Mouse (Mus musculus): ENCODE data around the gene Elfn2.

DNA sequence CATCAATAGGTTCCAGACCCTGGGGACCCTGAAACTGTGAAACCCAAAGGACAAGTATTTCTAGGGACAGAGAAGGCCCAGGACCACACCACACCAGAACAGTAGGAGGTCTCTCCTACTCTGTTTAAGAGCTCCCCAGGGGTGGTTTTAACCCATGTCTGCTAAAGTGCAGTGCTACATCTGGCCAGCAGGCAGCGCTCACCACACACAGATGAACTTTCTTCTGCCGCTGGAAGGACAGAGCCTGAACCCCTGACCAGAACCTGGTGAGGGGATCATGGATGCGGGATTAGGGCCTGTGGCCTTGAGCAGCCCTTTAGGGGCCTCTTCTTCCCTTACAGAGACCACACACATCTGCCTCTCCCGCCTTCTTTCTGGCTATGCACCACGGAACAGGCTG, 95.1 kb downstream of the Elfn2 start:
- TF ChIP-seq MAX (IDR thresholded peaks at IDR 0.05; ENCODE audit: low read depth): no peak
- no peak for TF ChIP-seq POLR2A (IDR thresholded peaks at IDR 0.05; ENCODE audit: insufficient read length, low read depth)
- TF ChIP-seq CEBPB (IDR thresholded peaks at IDR 0.05; ENCODE audit: insufficient read depth, poor library complexity, severe bottlenecking): no peak
- TF ChIP-seq POLR2AphosphoS2 (IDR thresholded peaks at IDR 0.05; ENCODE audit: insufficient read length, low read depth): no peak
- no peak for TF ChIP-seq MYOG (IDR thresholded peaks at IDR 0.05; ENCODE audit: control insufficient read depth in 1 of 3, insufficient read depth in 1 of 3, insufficient read length in 2 of 3, low read depth in 2 of 3)
- TF ChIP-seq MYOD1 (IDR thresholded peaks at IDR 0.05; ENCODE audit: control insufficient read depth in 1 of 3, insufficient read length in 2 of 3, low read depth in 2 of 3): no peak
